Mouse (Mus musculus) R1 (cell line): Measurements from ENCODE around the gene Tbc1d4.
A peak's percentile ranks its signal among the peaks of the same experiment; 100 is the strongest.

ENCODE experiments used
- DNase-seq: peaks from one replicate; pipeline ENCODE4 v3.0.0-alpha.2; 2018; ENCODE audit warnings: low read depth, low spot score

Tbc1d4 gene

GRCm38 (mm10) chr14:101503168-101503961 lies 105.6 kb downstream of the Tbc1d4 start:
- no peak for DNase-seq

DNA sequence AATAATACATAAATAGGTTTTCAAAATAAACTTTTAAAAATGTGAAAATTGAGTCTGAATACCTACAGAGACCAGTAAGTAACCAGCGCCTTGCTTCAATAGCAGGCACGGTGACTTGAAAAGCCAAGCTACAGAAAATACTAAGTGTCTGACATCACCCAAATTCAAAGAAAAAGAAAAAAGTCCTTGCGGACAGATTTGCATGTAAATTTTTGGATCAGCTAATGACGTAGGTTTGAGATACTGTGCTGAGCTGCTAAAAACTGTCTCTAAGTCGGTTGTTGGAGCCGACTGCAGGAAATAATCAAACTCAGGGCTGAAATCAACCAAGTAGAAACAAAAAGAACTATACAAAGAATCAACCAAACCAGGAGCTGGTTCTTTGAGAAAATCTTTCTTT lies 107.1 kb downstream of the Tbc1d4 start:
- no peak for DNase-seq

- no peak for DNase-seq
Measured at GRCm38 (mm10) chr14:101501452-101501851, 107.5 kb downstream of the Tbc1d4 start.

DNA sequence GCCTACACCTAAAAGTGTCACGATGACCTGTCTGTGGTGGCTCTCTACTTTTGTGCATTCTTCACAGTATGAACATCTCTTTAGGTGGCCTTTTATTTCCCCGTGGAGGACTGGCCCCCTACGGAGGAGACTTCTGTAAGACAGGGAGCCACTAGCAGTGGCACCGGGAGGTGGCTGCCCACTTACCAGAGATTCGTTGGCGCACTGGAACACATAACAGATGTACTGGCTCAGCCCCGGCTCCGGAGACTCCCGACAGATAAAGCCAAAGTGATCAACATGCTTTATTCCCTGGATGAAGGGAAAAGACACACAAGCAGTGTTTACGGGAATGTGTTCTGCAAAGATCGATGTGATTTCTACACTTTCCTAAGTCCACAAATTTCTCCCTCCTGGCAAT lies 108.2 kb downstream of the Tbc1d4 start:
- DNase-seq, result no peak

GRCm38 (mm10) chr14:101499838-101500237 lies 109.2 kb downstream of the Tbc1d4 start:
- DNase-seq, result no peak

DNA sequence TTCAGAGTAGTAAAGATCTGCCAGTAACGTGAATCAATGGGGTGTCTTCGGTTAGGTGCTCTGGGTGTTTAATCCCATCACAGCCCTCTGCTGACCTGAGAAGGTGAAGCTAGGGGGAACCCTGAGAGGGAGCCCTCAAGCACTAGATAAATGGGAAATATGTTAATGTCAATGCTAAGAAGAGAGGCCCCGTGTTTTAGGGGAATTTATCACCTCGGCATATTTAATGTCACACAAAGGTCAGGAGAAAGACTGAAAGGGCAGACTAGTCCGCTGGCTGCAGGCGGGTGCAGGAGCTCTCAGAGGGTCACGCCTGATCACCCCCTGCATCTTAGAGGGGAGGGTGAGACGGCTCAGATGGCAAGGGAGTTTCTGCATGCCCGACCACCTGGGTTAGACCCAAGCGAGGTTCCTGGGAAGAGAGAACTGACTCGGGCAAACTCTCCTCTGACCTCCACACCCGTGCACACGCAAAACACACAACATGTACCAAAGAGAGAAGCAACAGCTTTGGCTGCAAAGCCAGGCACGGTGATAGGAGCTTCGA lies 120.7 kb downstream of the Tbc1d4 start:
- no peak for DNase-seq

GRCm38 (mm10) chr14:101486550-101486949 lies 122.4 kb downstream of the Tbc1d4 start:
- no peak for DNase-seq

GRCm38 (mm10) chr14:101483230-101483629 lies 125.8 kb downstream of the Tbc1d4 start:
- DNase-seq, result no peak

DNA sequence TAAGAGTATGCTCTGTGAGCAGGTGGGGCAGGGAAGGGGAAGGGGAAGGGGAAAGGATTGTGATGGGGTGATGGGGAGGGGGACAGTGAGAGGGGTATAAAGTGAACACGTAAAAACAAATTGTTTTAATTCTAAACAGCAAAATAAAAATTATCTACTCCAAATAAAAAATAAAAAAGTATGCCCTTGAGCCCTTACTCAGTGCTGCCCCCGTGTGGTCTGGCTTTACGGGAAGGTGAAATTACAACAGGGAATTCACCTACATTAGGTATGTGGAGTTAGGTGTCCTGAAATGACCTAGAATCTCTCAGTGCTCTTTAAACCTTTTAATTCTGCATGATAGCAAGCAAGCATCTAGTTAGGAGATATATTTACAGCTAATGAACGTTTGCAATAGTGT lies 126.7 kb downstream of the Tbc1d4 start:
- DNase-seq, result peak; percentile 49

- no peak for DNase-seq
Measured at GRCm38 (mm10) chr14:101481165-101481564, 127.8 kb downstream of the Tbc1d4 start.

DNA sequence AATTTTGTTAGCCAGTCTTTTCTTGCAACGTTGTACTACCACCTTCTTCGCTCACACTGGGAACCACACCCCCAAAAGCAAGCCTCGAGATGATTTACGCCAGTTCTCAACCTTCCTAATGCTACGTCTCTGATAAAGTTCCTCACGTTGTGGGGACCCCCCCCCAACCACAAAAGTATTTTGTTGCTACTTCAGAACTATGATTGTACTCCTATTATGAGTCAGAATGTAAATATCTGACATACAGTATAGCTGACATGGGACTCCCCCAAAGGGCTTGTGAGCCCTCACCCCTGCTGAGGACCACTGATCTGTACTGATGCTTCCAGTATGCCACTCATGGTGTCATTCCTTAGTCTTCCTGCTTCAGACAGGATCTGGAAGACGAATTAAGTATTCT lies 128.4 kb downstream of the Tbc1d4 start:
- no peak for DNase-seq

DNA sequence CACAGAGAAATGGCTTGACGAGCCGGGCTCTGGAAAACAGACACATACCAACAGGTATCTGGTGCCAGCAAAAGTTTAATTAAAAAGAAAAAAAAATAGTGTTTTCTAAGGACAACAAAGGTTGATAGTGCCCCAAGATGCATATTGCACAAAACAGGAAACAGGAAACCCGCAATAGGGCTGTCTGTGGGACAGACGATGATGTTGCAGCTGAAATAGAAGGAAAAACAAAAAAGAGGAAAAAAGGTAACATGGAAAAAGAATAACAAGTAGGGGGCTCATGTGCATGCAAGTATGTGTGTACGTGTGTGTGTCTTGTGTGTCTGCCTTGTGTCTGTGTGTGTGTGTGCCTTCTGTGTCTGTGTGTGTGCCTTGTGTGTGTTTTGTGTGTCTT lies 131.2 kb downstream of the Tbc1d4 start:
- DNase-seq, result no peak

DNA sequence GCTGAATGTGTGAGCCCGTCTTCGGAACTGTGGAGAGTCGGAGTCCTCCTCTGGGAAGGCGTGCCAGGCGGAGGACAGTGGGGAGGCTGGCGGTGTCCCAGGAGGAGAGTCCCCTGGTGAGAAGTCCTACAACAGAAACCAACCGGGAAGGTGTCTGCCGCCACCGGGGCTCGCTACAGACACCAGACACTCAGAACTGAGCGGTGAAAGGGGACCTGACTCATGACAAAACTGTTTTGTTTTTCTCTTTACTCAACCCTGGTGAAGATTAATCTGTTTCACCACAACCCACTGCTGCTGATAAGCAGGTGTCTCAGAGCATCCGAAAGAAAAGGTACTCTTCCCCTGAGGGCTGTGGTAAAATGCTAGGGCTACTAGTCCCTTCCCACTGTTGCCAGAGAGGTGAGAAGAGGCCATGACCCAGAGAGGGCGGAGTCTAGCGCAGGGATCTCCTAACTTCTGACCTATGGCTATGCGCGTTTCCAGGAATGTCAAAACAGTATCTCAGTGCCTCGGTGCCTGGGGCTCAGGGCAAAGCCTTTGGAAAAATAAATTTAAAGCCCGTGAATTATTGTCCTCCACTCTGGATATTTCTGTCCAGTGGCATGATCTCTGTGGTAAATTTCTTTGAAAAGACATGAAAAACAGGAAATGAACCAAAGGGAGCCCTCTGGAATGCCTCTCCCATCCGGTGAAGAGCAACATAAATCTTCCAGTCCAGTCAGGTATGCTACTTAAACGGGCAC lies 131.7 kb downstream of the Tbc1d4 start:
- DNase-seq, result no peak

GRCm38 (mm10) chr14:101469475-101470093 lies 139.4 kb downstream of the Tbc1d4 start:
- DNase-seq, result no peak

- DNase-seq, result no peak
Measured at GRCm38 (mm10) chr14:101468143-101468542, 140.8 kb downstream of the Tbc1d4 start.

GRCm38 (mm10) chr14:101467532-101467931 lies 141.5 kb downstream of the Tbc1d4 start:
- DNase-seq, result no peak

DNA sequence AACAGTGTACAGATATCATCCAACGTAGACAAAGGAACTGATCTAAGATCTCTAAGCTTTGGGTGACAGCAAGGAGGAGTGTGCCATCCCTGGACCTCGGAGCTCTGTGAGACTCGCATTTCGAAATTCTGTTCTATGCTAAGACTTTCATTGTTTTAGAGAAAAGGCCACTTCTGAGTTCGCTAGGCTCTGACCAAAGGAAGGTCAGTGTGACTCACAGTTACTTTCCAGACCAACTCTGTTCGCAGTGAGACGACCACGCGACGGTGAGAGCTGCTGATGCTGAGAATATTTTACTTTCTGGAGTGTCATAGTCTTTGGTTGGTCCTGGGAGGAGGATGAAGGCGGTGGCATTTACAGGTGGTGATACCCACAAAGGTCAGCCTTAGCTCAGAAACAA lies 142.5 kb downstream of the Tbc1d4 start:
- no peak for DNase-seq

GRCm38 (mm10) chr14:101465893-101466292 lies 143.1 kb downstream of the Tbc1d4 start:
- DNase-seq, result no peak

DNA sequence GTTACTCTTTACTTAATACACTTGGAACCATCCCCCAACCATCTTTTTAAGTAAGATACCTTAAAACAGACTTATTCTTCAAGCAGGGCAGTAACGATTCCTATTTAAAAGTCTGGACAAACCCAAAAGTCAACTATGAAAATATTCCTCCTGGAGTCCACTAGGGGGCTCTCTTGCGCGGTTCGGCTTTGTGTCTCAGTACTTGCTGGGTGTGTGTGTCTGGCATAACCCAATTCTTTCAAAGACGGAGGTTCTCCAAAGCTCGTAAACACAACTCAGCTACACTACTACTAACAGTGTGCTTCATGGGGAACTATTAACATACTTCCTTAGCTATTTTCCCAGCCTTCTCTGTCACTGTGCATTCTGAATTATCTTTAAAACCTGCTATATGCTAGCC lies 148.2 kb downstream of the Tbc1d4 start:
- DNase-seq, result peak; percentile 70

- DNase-seq, result no peak
Measured at GRCm38 (mm10) chr14:101452915-101453314, 156.1 kb downstream of the Tbc1d4 start.

GRCm38 (mm10) chr14:101447857-101448256 lies 161.1 kb downstream of the Tbc1d4 start:
- no peak for DNase-seq

GRCm38 (mm10) chr14:101445205-101445604 lies 163.8 kb downstream of the Tbc1d4 start:
- DNase-seq, result peak; percentile 69
